Mouse (Mus musculus) megakaryocyte-erythroid progenitor cell, adult 5-6 weeks (primary cell): ENCODE measurements at regions not wholly inside any gene's neighbourhood (a gene's known extent, or its start where the extent isn't known, plus 50 kb on each side); places are given as distances from the start of the nearest gene placed in this dataset.

ENCODE experiments used
- ATAC-seq: replicated peaks from 2 replicates; pipeline ENCODE4 v1.8.0; 2016; ENCODE audit warnings: mild to moderate bottlenecking, inconsistent platforms; ENCODE audit not compliant: severe bottlenecking, poor library complexity, low FRiP score, low TSS enrichment

DNA sequence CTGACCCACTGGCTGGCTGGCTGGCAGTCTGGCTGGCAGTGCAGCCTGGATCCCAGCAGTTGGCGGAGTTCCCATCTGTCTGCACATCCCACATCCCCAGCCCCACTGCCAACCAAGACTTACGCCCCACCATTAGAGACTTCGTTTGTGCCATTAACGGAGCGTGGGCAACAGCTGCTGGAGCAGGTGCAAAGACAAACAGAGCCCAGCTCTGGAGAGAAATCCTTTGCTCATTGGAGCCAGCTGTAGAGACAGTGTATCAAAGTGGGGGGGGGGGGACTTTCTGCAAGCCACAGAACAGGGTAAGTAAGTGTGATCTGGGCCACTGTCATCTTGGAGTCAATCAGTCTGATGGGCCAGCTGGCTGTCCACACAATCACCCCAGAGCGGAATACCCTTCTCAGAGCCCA lies 52.3 kb downstream of the Rplp1 start:
- ATAC-seq: no peak

- peak; percentile 84 for ATAC-seq
Observed at GRCm38 (mm10) chr9:61860147-61860546, 54.2 kb downstream of the Rplp1 start.

GRCm38 (mm10) chr9:61859438-61859837 lies 54.9 kb downstream of the Rplp1 start:
- no peak for ATAC-seq

GRCm38 (mm10) chr9:61857817-61858216 lies 56.5 kb downstream of the Rplp1 start:
- ATAC-seq: no peak

DNA sequence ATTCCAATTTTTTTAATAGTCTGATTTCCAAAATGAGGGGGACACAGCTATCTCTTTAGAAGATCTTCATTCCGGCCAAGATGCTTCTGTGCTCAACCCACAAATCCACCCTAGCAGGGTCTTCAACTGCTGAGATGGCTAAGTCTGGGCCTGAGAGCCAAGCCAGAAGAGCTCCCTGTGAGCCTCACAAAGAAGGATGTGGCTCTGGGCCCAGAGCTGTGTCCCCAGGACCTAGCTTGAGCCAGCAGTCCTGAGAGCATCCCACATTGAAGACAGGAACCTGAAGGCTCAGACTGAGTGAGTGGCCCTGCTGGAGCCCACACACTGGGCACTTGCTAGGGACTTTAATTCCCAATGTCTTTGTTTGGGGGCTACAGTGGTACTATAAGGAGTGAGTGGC lies 57.7 kb downstream of the Rplp1 start:
- ATAC-seq: no peak

DNA sequence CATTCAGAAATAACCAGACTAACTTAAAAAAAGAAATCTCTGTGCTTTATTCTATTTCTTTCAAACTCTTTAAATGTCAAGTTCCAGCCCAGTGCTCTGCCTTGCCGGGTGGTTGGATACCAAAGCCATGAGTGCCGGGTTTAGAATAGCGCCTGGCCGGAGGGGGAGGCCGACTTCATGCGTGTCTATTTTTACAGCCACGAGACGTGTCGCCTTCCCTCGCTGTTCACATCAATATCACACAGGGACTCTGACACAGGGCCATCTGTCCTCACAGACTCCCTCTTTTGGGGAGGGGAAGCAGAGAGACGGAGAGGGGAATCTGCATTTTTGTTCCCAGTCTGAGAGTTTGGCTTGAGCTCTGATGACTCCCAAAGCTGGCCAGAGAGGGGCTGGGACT lies 58.7 kb downstream of the Rplp1 start:
- ATAC-seq: no peak

GRCm38 (mm10) chr9:61853841-61854240 lies 60.5 kb downstream of the Rplp1 start:
- ATAC-seq: no peak

DNA sequence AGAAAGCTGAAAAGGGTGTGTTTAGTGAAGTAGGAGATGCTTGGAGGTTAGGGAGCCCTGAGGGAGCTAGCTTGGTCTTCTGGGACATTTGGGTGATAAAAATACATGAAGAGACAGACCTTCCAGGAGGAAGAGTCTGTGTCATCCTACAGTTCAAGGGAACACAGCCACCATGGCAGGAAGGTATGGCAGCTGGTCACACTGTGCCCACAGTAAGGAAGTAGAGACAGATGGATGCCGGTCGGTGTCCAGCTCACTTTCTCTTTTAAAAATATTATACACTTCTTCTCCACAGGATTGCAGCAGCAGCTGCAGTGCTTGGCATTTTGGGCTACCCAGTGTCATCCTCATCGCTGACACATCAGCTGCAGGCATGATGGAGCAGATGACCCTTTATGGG lies 63.0 kb downstream of the Rplp1 start:
- no peak for ATAC-seq

- ATAC-seq: no peak
Observed at GRCm38 (mm10) chr9:61848401-61848800, 65.9 kb downstream of the Rplp1 start.

- no peak for ATAC-seq
Observed at GRCm38 (mm10) chr9:61847496-61847895, 66.8 kb downstream of the Rplp1 start.

DNA sequence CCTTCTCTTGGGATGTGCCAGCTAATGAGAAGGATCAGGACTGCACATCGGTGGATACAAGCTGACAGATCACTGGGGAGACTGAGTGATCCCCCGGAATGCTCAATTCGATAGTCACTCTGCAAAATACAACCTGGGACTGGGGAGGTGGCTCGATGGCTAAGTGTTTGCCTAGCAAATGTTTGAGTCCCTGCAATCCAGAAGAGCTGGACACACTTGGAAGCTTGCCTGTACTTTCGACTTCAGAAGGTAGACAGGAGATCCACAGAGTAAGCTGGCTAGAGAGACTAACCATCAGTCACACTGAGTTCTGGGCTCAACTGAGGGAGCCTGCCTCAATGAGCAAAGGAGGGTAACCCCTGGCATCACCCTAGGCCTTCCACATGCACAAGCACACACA lies 69.7 kb downstream of the Rplp1 start:
- ATAC-seq: no peak

DNA sequence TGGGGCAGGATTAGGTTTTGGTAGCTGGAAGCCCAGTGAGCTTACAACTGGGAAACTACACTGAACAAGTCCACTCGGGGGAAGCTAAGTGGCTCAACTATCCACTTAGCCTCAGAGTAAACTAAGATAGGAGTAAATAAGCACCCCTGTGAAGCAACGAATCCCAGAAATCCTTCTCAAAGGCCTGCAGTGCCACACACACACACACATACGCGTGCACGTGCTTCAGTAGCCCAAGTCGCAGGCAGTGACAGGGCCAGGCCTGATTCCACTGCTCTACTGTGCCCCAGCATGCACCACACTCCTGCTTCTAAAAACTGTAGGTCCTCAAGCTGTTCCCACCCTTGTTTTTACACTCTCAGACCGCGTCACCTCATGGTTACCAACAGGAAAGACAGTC lies 70.2 kb downstream of the Rplp1 start:
- ATAC-seq: no peak

GRCm38 (mm10) chr9:61843513-61843912 lies 70.8 kb downstream of the Rplp1 start:
- no peak for ATAC-seq

DNA sequence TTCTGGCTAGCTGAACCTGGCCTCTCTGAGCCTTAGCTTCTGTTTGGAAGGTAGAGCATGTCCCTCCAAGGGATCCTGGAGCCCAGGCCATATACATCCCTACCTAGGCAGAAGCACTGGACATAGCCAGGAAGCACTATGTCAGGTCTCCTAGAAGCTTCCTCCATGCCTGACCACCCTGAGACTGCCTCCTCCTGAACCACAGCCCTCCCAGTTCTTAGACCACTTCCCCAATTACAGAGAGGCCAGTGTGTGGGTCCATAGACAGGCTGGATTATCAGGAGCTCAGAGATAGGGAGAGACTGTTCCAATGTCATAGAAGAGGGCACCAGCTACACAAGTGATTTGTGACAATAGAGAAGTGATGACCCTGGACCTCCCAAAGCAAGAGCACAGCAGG lies 72.0 kb downstream of the Rplp1 start:
- ATAC-seq: no peak

DNA sequence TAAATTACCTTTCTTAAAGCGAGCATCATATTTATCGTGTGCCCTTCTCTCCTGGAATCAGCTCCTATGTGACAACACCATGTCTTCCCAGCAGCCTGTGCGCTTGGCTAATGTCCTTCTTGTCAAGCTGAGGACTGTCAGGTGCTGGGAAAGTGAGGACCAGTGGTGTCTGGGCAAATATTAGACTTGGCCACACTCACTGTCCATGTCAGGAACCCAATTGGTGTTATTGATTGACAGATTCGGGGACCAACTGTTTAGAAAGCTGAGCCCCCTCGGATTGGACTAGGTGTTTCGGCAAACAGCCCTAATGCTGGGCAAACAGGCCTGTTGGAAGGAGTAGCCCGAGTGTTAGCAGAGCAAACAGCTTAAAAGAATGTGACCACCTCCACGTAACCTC lies 73.1 kb downstream of the Rplp1 start:
- no peak for ATAC-seq

DNA sequence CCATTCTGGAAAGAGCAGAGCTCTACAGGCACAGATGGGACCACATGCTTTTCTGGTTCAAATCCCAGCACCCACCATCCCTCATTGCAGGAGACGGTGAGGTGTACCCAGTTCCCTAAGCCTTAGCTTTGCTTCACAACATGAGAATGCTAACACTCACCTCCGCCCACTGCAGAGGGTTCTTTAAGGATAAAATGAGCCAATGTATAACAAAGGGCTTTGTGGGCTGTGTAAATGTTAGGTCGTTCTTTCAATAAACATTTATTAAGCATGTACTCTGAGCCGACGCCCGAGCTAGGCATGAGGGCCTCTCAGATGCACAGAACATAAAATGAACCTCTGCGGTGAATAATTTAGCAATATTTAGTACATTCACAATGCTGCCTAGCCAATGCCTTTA lies 74.0 kb downstream of the Rplp1 start:
- ATAC-seq: no peak

DNA sequence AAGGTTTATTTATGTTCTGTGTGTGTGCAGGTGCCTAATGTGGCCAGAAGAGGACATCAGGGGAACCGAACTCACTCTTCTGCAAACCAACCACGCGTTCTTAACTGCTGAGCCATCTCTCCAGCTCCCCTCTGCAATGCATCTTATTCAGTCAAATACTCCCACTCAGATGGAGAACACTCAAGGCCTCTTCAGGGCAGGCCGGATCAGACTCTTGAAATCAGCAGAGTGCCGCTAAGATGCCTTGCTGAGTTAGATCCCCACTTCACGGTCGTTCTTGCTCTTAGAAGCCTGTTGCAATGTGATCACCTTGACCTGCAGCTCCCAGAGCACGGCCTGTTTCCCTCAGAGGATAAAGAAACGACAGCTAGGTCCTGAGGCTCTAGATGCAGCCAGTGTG lies 81.1 kb downstream of the Rplp1 start:
- no peak for ATAC-seq

DNA sequence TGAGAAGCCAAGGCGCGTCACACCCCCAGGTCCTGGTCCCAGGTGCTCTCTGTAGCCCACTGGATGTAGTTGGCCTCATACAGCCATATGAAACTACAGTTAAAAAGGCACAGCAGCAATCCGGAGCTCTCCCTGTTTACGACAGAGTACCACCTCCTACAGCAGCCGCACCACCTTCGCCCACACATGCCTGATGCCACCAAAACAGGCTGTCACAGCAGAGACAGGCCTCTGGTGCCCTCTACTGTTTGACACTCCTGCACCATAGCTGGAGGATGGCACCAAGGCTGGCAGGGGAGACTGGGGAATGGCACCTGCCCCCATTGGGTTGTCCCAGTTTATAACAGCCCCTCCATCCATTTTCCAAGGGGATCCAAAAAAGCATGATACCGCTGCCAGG lies 84.1 kb downstream of the Rplp1 start:
- 0 out of 2 replicates have a peak, but pooled peaks have one; percentile 47 for ATAC-seq

DNA sequence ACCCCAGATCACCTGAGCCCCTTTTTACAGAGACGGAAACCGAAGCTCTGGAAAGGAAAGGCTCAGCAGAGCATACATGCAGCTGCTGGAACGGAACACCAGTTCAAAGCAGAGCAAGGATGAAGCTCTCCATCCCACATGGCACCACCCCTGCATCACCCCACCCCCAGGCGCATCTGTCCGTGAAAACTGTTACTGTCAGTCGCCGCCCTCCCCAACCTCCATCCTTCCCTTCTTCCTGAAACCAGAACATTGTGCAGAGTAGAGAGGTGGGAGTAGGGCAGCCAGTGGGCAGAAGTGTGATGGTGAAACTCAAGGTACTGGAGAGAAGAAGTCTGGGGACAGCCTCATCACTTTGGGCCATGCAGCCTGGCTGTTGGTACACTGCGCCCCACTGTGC lies 84.6 kb downstream of the Rplp1 start:
- ATAC-seq: no peak

DNA sequence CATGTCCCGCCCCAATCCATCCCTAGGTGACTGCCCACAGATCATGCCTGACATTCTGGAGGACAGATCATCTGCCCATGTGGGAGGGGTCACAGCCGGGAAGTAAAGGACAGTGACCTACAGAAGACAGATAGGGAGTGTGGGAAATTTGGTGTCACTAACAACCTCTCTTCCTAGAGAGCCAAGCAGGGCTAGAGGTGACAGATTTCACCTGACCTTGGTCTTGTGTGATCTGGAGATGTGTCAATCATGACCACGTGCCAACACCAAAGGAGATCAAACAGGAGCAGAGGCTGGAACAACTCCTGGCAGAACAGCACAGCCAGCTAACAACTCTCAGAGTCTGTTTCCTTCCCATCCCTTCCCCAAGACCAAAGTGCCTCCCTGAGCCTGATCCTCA lies 85.0 kb downstream of the Rplp1 start:
- no peak for ATAC-seq

DNA sequence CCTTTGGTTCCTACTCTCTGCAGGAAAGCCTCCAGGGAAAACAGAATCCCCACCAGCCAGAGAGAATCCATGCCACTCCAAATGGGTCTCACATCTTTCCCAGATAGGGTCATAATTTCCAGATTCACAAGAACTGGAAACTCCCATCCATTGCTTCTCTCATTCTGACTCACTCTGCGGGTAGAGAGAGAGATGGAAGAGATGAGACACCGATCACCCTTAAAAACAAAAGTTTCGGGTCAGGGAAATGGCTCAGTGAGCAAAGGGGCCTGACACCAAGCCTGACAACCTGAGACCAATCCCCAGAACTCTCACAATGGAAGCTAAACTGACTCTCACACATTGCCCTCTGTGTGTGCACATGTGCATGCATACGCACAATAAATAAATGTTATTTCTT lies 86.6 kb downstream of the Rplp1 start:
- no peak for ATAC-seq

- no peak for ATAC-seq
Observed at GRCm38 (mm10) chr9:61827014-61827413, 87.3 kb downstream of the Rplp1 start.

DNA sequence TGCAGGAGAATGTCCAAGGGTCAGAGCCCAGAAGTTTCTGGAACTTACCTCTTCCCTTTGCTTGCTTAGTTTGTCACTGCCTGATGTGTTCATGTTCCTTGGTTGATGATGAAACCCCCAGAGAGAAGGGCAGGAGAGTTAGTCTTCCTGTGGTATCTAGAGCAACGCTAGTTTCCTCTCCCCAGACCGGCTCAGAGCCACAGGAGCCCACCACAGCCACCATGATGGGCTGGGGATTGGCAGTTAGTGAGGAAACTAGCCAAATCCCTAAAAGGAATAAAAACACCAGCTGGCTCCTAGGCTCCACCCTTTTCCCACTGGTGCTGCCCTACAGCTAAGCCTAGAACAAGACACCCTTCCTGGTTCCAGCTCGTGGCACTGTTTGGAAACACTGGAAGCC lies 87.9 kb downstream of the Rplp1 start:
- ATAC-seq: no peak
